Mouse (Mus musculus) G1E (cell line): ENCODE measurements around the gene Hopx. TPM values are rescaled to one million over a fixed set of nuclear protein-coding genes. Genes with fewer than 3 reads are reported as not detected.

Experiments
- ATAC-seq: 2 replicates; pipeline ENCODE4 v1.8.0; 2016; ENCODE audit warnings: mild to moderate bottlenecking; ENCODE audit not compliant: insufficient number of reproducible peaks, poor library complexity, low FRiP score, severe bottlenecking; ENCODE audit errors: extremely low read depth
- DNase-seq: peaks from one replicate; pipeline ENCODE4 v3.0.0; 2012; ENCODE audit warnings: low spot score
- H3K27me3 ChIP-seq: 2 replicates; pipeline ENCODE4 v1.6.1; 2012; ENCODE audit warnings: mild to moderate bottlenecking, low read length, inconsistent platforms; ENCODE audit not compliant: insufficient read depth
- H3K36me3 ChIP-seq: replicated peaks from 2 replicates; pipeline ENCODE3; 2012; ENCODE audit warnings: mild to moderate bottlenecking, inconsistent platforms
- H3K4me1 ChIP-seq: 2 replicates; pipeline ENCODE4 v1.6.1; 2012; ENCODE audit warnings: low read depth, low read length, inconsistent platforms, mixed read lengths; ENCODE audit not compliant: insufficient read depth
- H3K4me3 ChIP-seq: 2 replicates; pipeline ENCODE4 v1.5.1; 2012; ENCODE audit warnings: low read depth, mild to moderate bottlenecking, inconsistent platforms, low read length, moderate library complexity, mixed read lengths
- H3K9me3 ChIP-seq: replicated peaks from 2 replicates; pipeline ENCODE4 v1.6.1; 2012; ENCODE audit warnings: inconsistent platforms
- CTCF ChIP-seq: IDR thresholded peaks from 2 replicates; pipeline ENCODE4 v1.5.1; 2012; ENCODE audit warnings: low read depth, low read length, inconsistent platforms, mixed read lengths
- GATA1 ChIP-seq: IDR thresholded peaks from 2 replicates; pipeline ENCODE4 v1.6.1; 2012; ENCODE audit warnings: borderline replicate concordance, low read length, inconsistent platforms, mixed read lengths
- GATA2 ChIP-seq: IDR thresholded peaks from 2 replicates; pipeline ENCODE4 v1.6.1; 2012; ENCODE audit warnings: low read depth, low read length, inconsistent platforms, borderline replicate concordance
- POLR2AphosphoS5 ChIP-seq: IDR thresholded peaks from 2 replicates; pipeline ENCODE4 v1.6.1; 2012; ENCODE audit warnings: low read depth, low read length, inconsistent platforms; ENCODE audit not compliant: insufficient replicate concordance
- TAL1 ChIP-seq: conservative IDR thresholded peaks from 2 replicates; pipeline ENCODE4 v1.6.1; 2012; ENCODE audit warnings: low read depth, low read length, inconsistent platforms, mixed read lengths
- polyA plus RNA-seq: library from polyadenylated mRNA; stranded (reverse); fragments of >175 nt; gene quantifications from 2 replicates; pipeline ENCODE4 v1.2.3, GENCODE M21; 2012
- total RNA-seq, 2 experiments: library from RNA; stranded (forward) in 1 of 2; stranded (reverse) in 1 of 2; fragments of 200-1000 nt in 1 of 2; fragments of >200 nt in 1 of 2; fragmentation: Nextera tagmentation in 1 of 2; gene quantifications; 2 replicates each; pipeline ENCODE4 v1.2.3; 2014 to 2017

Hopx gene
- total and polyA plus RNA-seq, 3 experiments, result not detected

- ATAC-seq (no peak), DNase-seq (no peak)
- Histone ChIP-seq H3K4me1 (no peaks in the 10 kb centered on the region), H3K4me3 (no peak overlapping the region), H3K9me3 (no peaks in the 10 kb centered on the region), H3K27me3 (0 out of 2 replicates have a peak, but pooled peaks cover 5% of the 10 kb centered on the region), H3K36me3 (no peaks in the 10 kb centered on the region)
- TF ChIP-seq TAL1, result no peak
- no peak for TF ChIP-seq GATA1
- no peak for TF ChIP-seq GATA2
These were observed 6.1 kb downstream of the Hopx start for GRCm38 (mm10) chr5:77108806-77109205.

- Histone ChIP-seq H3K36me3 (no peaks in the 10 kb centered on the region), H3K27me3 (peaks cover 8% of the 10 kb centered on the region), H3K9me3 (no peaks in the 10 kb centered on the region), H3K4me1 (no peaks in the 10 kb centered on the region), H3K4me3 (no peak overlapping the region)
- no peak for TF ChIP-seq GATA2
- TF ChIP-seq GATA1, result no peak
- TF ChIP-seq TAL1, result no peak
- no peak for TF ChIP-seq POLR2AphosphoS5
- TF ChIP-seq CTCF, result no peak
- DNase-seq (no peak), ATAC-seq (no peak)
These were observed 7.6 kb downstream of the Hopx start for GRCm38 (mm10) chr5:77107146-77107822.

GRCm38 (mm10) chr5:77102522-77103365 lies 12.2 kb downstream of the Hopx start:
- no peak for ATAC-seq
- Histone ChIP-seq H3K4me1 (no peaks in the 10 kb centered on the region), H3K36me3 (no peaks in the 10 kb centered on the region), H3K4me3 (no peak overlapping the region), H3K9me3 (no peaks in the 10 kb centered on the region), H3K27me3 (peaks cover 11% of the 10 kb centered on the region)
- DNase-seq, result no peak
- TF ChIP-seq GATA2 (no peak), POLR2AphosphoS5 (no peak), TAL1 (no peak), CTCF (no peak), GATA1 (no peak)

GRCm38 (mm10) chr5:77100691-77101090 lies 14.2 kb downstream of the Hopx start:
- ATAC-seq (no peak), DNase-seq (no peak)
- TF ChIP-seq GATA2 (no peak), CTCF (no peak), TAL1 (no peak), POLR2AphosphoS5 (no peak), GATA1 (no peak)
- no peak overlapping the region for H3K4me3 ChIP-seq
- no peaks in the 10 kb centered on the region for H3K9me3 ChIP-seq
- H3K4me1 ChIP-seq, result no peaks in the 10 kb centered on the region
- peaks cover 11% of the 10 kb centered on the region for H3K27me3 ChIP-seq
- no peaks in the 10 kb centered on the region for H3K36me3 ChIP-seq

- Histone ChIP-seq H3K4me1 (no peaks in the 10 kb centered on the region), H3K36me3 (no peaks in the 10 kb centered on the region), H3K27me3 (peaks cover 16% of the 10 kb centered on the region), H3K4me3 (no peak overlapping the region), H3K9me3 (no peaks in the 10 kb centered on the region)
- TF ChIP-seq GATA2 (no peak), CTCF (no peak), GATA1 (no peak), POLR2AphosphoS5 (no peak), TAL1 (no peak)
- DNase-seq (no peak), ATAC-seq (no peak)
These were observed 14.9 kb downstream of the Hopx start for GRCm38 (mm10) chr5:77099997-77100380.

- TF ChIP-seq POLR2AphosphoS5, result no peak
- TF ChIP-seq CTCF, result no peak
- no peak for TF ChIP-seq TAL1
- TF ChIP-seq GATA2, result no peak
- TF ChIP-seq GATA1, result no peak
- no peak for DNase-seq
- no peaks in the 10 kb centered on the region for H3K4me1 ChIP-seq
- no peaks in the 10 kb centered on the region for H3K36me3 ChIP-seq
- H3K4me3 ChIP-seq, result no peak overlapping the region
- H3K9me3 ChIP-seq, result no peaks in the 10 kb centered on the region
- H3K27me3 ChIP-seq, result peaks cover 21% of the 10 kb centered on the region
- no peak for ATAC-seq
These were observed 15.5 kb downstream of the Hopx start for GRCm38 (mm10) chr5:77099317-77099996.
